Mouse (Mus musculus) heart, embryonic 12.5 days (tissue): Measurements from ENCODE around the gene Polr3gl. TPM values are rescaled to one million over a fixed set of nuclear protein-coding genes. Genes with fewer than 3 reads are reported as not detected.

Experiments used
- ATAC-seq: fragments of 200-750 bp; cut with Nextera tagmentation; 2 replicates; pipeline ENCODE4 v1.8.0; 2017; ENCODE audit warnings: moderate TSS enrichment, moderate library complexity; ENCODE audit not compliant: insufficient number of reproducible peaks, low FRiP score
- H3K27ac ChIP-seq: fragments of 300-500 bp; sonication (generic); 2 replicates; pipeline ENCODE4 v1.5.1; 2016; ENCODE audit warnings: mild to moderate bottlenecking, moderate library complexity; ENCODE audit not compliant: poor library complexity, severe bottlenecking
- H3K27me3 ChIP-seq: fragments of 300-500 bp; sonication (generic); replicated peaks from 2 replicates; pipeline ENCODE4 v1.6.1; 2016; ENCODE audit warnings: mild to moderate bottlenecking, moderate library complexity
- H3K36me3 ChIP-seq: fragments of 300-500 bp; sonication (generic); 2 replicates; pipeline ENCODE4 v1.6.1; 2016; ENCODE audit warnings: mild to moderate bottlenecking, moderate library complexity
- H3K4me1 ChIP-seq: fragments of 300-500 bp; sonication (generic); replicated peaks from 2 replicates; pipeline ENCODE4 v1.6.1; 2016; ENCODE audit warnings: mild to moderate bottlenecking
- H3K4me2 ChIP-seq: fragments of 300-500 bp; sonication (generic); 2 replicates; pipeline ENCODE4 v1.6.1; 2016; ENCODE audit warnings: mild to moderate bottlenecking, moderate library complexity
- H3K4me3 ChIP-seq: fragments of 300-500 bp; sonication (generic); 2 replicates; pipeline ENCODE4 v1.5.1; 2016; ENCODE audit warnings: mild to moderate bottlenecking
- H3K9ac ChIP-seq: fragments of 300-500 bp; sonication (generic); 2 replicates; pipeline ENCODE4 v1.6.1; 2016; ENCODE audit warnings: mild to moderate bottlenecking, moderate library complexity
- H3K9me3 ChIP-seq: fragments of 300-500 bp; sonication (generic); replicated peaks from 2 replicates; pipeline ENCODE4 v1.6.1; 2016; ENCODE audit warnings: mild to moderate bottlenecking, moderate library complexity
- WGBS: fragments of 180-500 bp; shearing (Covaris S2); methylation state at CpG from one replicate; pipeline ENCODE4 v1.1.7; 2016; 5-methylcytosine and 5-hydroxymethylcytosine counted together
- polyA plus RNA-seq: library from polyadenylated mRNA; unstranded; fragments of >200 nt; fragmentation: Nextera tagmentation; extraction: Ambion mirVana; gene quantifications from 2 replicates; pipeline ENCODE4 v1.2.1, GENCODE M21; 2016

The Polr3gl gene
- polyA plus RNA-seq, 1 experiment from 2014 or later, result 39.3 TPM

DNA sequence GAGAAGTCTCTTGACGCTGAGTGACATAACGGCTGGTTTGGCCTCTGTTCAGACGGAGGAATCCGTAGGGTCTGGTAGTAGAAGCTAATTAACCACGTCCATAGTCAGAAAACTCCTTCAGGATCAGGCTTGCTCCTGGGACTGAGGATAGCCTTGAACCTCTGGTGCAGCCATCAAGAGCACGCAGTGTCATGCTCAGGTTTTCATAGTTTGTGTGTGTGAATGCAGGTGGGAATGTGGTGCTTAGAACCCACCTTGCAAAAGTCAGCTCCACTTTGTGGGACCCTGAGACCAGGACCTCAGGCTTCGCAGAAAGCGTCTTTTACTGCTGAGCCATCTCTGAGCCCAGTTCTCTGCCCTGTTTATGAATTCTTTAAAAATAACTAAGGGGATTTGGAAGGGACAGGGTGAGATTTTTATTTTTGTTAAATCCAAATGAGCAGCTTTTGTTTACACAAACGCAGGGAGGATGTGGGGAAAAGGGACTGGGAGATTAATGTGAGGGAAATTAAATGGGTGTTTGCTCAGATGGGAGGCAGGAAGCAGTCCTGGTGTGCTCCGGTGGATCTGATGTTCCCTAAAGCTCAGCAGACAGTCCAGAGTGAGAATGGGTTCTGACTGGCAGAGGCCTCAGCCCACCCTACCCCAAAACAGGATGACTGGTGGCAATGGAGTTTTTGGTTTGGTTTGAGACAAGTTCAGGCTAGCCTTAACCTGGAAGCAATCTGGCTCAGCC is 31.9 kb downstream of the Polr3gl start:
- peaks cover 39% of the 10 kb centered on the region for H3K4me1 ChIP-seq
- no peaks in the 10 kb centered on the region for H3K9me3 ChIP-seq
- peaks cover 31% of the 10 kb centered on the region for H3K36me3 ChIP-seq
- peak overlapping the region; percentile 27 for H3K4me3 ChIP-seq
- 54% methylated on average over 10 of the region's 10 CpGs for WGBS
- peak overlapping the region; percentile 92 for H3K4me2 ChIP-seq
- H3K9ac ChIP-seq, result peak overlapping the region; percentile 58; the same call in 1 of the 2 replicates
- peak overlapping the region; percentile 97 for H3K27ac ChIP-seq
- H3K27me3 ChIP-seq, result no peaks in the 10 kb centered on the region
- no peak for ATAC-seq

DNA sequence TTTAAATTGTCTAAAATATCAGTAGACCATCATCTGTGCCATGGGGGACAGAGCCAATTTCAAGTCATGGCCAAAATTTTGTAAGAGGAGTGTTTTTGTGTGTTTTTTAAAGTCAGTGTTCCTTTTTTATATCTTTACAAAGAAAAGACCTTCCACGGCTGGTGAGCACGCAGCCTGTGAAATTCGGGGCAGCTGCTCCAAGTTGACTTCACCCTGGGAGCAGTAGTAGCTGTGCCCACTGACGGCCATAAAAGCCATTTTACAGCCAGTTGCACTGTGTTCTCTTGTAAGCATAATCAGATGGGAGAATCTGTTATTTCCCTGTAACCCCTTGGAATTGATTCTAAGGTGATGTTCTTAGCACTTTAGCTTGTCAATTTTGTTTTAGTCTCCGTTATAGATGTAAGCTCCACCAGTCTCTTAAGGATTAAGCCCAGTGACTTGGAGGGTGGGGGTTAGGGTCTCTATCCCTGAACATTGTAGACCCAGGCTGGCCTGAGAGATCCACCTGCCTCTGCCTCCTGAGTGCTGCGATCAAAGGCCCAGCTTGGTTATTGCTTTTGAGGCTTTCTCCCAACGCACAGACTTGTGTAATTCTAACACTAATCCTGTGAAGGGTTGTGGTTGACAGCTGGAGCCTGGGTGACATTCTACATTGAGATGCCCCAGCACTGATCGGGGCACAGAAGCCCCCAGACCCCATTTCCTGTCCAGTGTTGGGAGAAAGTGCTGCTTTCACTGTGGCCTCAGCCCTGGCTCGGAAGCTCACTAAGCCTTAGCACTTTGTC is 32.9 kb downstream of the Polr3gl start:
- ATAC-seq, result no peak
- peak overlapping the region; percentile 97 for H3K27ac ChIP-seq
- H3K27me3 ChIP-seq, result no peaks in the 10 kb centered on the region
- peak overlapping the region; percentile 93 for H3K9ac ChIP-seq
- H3K36me3 ChIP-seq, result peaks cover 31% of the 10 kb centered on the region
- WGBS, result 79% methylated on average over 9 of the region's 9 CpGs
- peaks cover 44% of the 10 kb centered on the region for H3K4me1 ChIP-seq
- H3K9me3 ChIP-seq, result no peaks in the 10 kb centered on the region
- peak overlapping the region; percentile 92 for H3K4me2 ChIP-seq
- peak overlapping the region; percentile 78 for H3K4me3 ChIP-seq

DNA sequence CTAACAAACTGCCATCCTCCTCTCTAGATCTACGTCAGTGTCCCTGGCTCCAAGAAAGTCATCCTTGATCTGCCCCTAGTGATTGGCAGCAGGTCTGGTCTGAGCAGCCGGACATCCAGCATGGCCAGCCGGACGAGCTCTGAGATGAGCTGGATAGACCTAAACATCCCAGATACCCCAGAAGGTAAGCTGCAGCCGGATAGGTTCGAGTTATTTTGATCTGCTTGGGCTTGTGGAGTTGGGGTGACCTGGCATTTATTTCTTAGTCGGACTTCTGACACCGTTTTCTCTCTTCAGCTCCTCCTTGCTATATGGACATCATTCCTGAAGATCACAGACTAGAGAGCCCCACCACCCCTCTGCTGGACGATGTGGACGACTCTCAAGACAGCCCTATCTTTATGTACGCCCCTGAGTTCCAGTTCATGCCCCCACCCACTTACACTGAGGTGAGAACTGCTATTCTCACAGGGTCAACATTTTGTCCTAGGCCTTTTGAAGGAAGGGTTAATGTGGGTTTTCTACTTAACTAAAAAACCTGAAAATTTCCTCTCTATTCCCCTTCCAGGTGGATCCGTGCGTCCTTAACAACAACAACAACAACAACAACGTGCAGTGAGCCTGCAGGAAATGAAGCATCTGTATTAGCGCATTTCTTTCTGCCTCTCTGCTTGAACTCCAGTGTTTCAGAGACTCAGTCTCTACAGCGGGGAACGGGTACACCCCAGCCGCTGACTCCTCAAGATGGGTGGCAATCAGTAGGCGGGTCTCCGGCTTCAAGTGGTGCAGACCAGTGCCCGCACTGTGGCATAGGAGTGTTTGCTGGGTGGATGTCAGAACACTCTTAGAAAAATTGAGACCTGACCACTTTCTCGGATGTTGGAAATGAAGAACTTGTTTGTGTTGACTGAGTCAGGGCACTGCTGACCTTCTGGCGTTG is 33.8 kb downstream of the Polr3gl start:
- Histone ChIP-seq H3K4me3 (peak overlapping the region; percentile 78), H3K27me3 (no peaks in the 10 kb centered on the region), H3K4me1 (peaks cover 52% of the 10 kb centered on the region), H3K27ac (peak overlapping the region; percentile 97), H3K9me3 (no peaks in the 10 kb centered on the region), H3K36me3 (peaks cover 31% of the 10 kb centered on the region), H3K9ac (peak overlapping the region; percentile 93), H3K4me2 (peak overlapping the region; percentile 92)
- 59% methylated on average over 23 of the region's 23 CpGs for WGBS
- ATAC-seq, result no peak

DNA sequence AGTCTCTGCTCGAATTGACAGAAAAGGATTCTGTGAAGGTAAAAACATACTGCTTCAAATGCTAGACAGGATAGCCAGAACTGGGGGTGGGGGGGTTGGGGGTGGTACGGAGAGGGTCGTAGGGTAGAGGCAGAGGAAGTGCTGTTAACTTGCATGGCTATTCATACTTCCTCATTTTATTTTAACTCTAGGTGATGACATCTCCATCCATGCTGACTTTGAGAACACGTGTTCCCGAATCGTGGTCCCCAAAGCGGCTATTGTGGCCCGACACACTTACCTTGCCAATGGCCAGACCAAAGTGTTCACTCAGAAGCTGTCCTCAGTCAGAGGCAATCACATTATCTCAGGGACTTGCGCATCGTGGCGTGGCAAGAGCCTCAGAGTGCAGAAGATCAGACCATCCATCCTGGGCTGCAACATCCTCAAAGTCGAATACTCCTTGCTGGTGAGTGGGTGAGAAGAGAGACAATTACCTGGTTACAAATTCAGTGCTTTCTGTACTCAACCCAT is 34.5 kb downstream of the Polr3gl start:
- Histone ChIP-seq H3K9ac (peak overlapping the region; percentile 93), H3K36me3 (peaks cover 31% of the 10 kb centered on the region), H3K4me1 (peaks cover 54% of the 10 kb centered on the region), H3K27me3 (no peaks in the 10 kb centered on the region), H3K9me3 (no peaks in the 10 kb centered on the region), H3K4me2 (peak overlapping the region; percentile 92), H3K4me3 (peak overlapping the region; percentile 78), H3K27ac (peak overlapping the region; percentile 97)
- WGBS, result 28% methylated on average over 12 of the region's 12 CpGs
- no peak for ATAC-seq

DNA sequence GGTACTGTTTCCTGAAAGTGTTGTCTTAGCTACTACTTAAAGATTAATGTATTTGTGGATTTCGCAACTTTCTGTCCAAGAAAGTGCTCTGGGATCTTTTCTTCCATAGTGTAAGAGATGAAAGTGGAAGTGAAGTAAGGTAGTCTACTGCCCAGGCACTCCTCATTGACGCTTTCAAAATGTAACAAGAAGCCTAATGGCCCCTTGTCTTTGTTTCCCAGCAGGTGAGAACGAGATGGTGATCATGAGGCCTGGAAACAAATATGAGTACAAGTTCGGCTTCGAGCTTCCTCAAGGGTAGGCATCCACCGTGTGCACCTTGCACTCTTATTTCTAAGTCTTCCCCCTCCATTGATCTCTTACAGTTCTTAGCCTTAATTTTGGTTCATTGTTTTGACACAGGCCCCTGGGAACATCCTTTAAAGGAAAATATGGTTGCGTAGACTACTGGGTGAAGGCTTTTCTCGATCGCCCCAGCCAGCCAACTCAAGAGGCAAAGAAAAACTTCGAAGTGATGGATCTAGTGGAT is 35.2 kb downstream of the Polr3gl start:
- Histone ChIP-seq H3K36me3 (peaks cover 31% of the 10 kb centered on the region), H3K9me3 (no peaks in the 10 kb centered on the region), H3K4me1 (peaks cover 47% of the 10 kb centered on the region), H3K4me3 (peak overlapping the region; percentile 78), H3K27ac (peak overlapping the region; percentile 97), H3K27me3 (no peaks in the 10 kb centered on the region), H3K9ac (peak overlapping the region; percentile 93), H3K4me2 (peak overlapping the region; percentile 92)
- WGBS, result 19% methylated on average over 10 of the region's 10 CpGs
- no peak for ATAC-seq

DNA sequence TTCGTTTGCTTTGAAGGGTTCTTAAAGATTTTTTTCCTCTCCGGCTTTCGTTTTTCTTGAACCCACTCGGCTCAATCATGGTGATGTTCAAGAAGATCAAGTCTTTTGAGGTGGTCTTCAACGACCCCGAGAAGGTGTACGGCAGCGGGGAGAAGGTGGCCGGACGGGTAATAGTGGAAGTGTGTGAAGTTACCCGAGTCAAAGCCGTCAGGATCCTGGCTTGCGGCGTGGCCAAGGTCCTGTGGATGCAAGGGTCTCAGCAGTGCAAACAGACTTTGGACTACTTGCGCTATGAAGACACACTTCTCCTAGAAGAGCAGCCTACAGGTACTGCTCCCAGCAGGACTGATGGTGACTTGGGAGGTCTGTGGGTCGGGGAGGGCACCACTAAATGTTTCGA is 35.8 kb downstream of the Polr3gl start:
- H3K4me2 ChIP-seq, result peak overlapping the region; percentile 92
- H3K27ac ChIP-seq, result peak overlapping the region; percentile 97
- H3K36me3 ChIP-seq, result peaks cover 31% of the 10 kb centered on the region
- peak overlapping the region; percentile 93 for H3K9ac ChIP-seq
- under 1% methylated on average over 17 of the region's 17 CpGs for WGBS
- peak overlapping the region; percentile 78 for H3K4me3 ChIP-seq
- ATAC-seq, result no peak
- H3K9me3 ChIP-seq, result no peaks in the 10 kb centered on the region
- H3K27me3 ChIP-seq, result no peaks in the 10 kb centered on the region
- H3K4me1 ChIP-seq, result peaks cover 45% of the 10 kb centered on the region

DNA sequence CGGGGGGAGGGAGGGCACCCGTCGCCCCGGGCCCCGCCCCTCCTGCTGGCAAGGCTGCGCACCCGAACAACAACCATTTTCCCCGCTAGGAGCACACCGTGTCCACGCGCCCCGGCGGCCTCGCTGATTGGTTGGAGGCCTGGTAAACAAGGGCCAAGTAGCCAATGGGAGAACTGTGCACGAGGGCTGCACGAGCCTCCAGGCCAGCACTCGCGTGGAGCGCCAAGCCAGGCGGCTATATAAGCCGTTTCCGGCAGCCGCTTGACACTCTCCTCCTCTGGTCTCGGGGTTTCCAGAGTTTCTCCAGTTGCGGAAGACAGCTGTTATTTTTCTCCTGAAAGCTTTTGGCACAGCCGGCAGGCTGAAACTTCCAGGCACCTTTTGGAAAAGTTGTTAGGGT is 36.3 kb downstream of the Polr3gl start, which contains the start of gene Txnip:
Txnip (plus strand) TSS at position 264 of the 400 bp plus-strand sequence.
- Histone ChIP-seq H3K9me3 (no peaks in the 10 kb centered on the region), H3K4me3 (peak within 1 kb of the TSS; percentile 78), H3K36me3 (peaks cover 31% of the 10 kb centered on the region), H3K27ac (peak within 1 kb of the TSS; percentile 97), H3K4me1 (peaks cover 45% of the 10 kb centered on the region), H3K27me3 (no peaks in the 10 kb centered on the region), H3K9ac (peak within 1 kb of the TSS; percentile 93), H3K4me2 (peak within 1 kb of the TSS; percentile 92)
- ATAC-seq, result peak; percentile 99
- 1% methylated on average over 26 of the region's 26 CpGs for whole genome bisulfite sequencing

DNA sequence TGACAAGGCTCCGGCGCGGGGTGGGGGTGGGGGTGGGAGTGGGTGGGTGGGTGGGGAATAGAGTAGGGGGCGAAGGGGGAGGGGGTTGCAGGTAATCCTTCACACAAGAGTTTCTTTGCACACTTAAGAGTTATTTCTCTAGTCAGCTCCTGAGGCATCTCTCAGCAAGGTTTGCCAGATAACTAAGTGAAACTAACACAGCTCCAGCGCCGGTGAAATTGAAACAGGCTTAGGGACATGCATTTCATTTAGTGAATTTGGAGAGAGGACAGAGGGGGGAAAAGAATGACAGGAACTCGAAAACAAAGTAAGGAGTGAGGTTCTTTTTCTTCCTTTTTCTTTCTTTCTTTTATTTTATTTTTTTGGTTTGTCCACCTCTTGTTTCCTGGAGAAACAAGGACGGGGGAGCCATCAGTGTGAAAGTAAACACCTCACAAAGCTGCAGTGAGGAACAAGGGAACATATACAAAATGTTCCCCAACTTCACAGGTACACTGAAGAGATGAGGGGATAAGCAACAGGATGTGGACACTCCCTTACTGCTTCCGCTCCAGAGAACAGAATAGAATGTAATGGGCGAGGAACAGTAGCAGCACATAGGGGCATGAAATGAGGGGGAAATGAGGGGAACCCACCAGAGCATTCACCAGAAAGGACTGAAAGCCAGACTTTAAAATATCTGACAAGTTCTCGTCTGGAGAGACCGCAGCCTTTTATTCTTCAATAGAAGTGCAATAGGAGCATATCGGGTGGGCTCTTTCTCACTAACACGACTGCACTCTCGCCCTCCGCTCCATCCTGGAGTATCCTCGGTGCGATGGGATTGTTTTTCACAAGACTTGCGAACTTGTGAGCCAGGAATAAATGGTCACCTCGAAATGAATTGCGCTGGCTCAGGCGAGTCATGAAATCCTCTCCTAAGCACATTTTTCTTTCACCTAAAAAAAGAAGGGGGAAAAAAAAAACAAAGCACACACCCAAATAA is 37.0 kb downstream of the Polr3gl start:
- Histone ChIP-seq H3K9ac (peak overlapping the region; percentile 86), H3K36me3 (peaks cover 30% of the 10 kb centered on the region), H3K4me1 (peaks cover 43% of the 10 kb centered on the region), H3K4me3 (peak overlapping the region; percentile 78), H3K27ac (peak overlapping the region; percentile 97), H3K4me2 (peak overlapping the region; percentile 92), H3K9me3 (no peaks in the 10 kb centered on the region), H3K27me3 (no peaks in the 10 kb centered on the region)
- ATAC-seq, result no peak
- 2% methylated on average over 22 of the region's 22 CpGs for WGBS

DNA sequence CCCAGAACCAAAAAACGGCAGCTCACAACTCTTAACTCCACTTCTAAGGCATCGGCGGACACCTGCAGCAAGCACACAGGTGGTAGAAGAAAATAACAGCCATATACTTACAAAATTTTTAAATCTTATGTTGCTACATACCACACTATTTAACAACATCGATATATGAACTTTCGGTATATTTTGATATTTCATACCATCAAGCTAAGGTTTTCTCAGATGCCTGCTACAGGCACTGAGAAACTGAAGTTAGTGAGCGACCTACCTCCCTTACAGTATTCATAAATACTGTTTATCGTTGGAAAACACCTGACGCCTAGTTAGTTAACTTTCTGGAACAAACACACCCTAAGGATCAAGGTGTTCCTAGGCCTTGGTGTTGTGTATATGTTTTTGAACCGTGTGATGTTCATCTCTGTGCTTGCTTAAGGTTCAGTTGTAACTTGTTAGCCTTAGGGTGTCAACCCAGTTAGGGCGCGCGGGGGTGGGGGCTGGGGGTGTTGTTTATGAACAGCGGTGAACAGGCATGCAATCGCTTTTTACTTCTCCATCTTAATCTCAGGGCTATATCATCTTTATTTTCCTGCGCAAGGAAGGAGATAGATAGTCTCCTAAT is 37.9 kb downstream of the Polr3gl start:
- Histone ChIP-seq H3K4me3 (peak overlapping the region; percentile 78), H3K27me3 (no peaks in the 10 kb centered on the region), H3K27ac (peak overlapping the region; percentile 97), H3K4me1 (peaks cover 43% of the 10 kb centered on the region), H3K36me3 (peaks cover 23% of the 10 kb centered on the region), H3K4me2 (peak overlapping the region; percentile 92), H3K9me3 (no peaks in the 10 kb centered on the region), H3K9ac (peak overlapping the region; percentile 86; the same call in 1 of the 2 replicates)
- WGBS, result 72% methylated on average over 15 of the region's 15 CpGs
- ATAC-seq, result no peak
